In genomic region chr9:43838561-43838960, GRCm38 (mm10) we compare ENCODE assay signal across 22 mouse cellular contexts.
DNase-seq lines count a peak whose midpoint lies in the region; TF ChIP-seq lines count a peak whose summit lies in the region.
"Had no signal": no experiment of that assay in that cellular context is flagged by ENCODE, and none has a peak within 500 bp of the region (broad histone marks: within the 10 kb centered on the region; RNA-seq: fewer than 3 reads in every experiment).

No protein-coding gene starts in this region.

- H3K9ac ChIP-seq in heart, adult 2 months (ENCODE audit: low read depth, low read length), result no peak overlapping the region
- H3K9ac ChIP-seq: forebrain, postnatal 0 days; liver, postnatal 0 days; midbrain, embryonic 15.5 days; neural tube, embryonic 15.5 days had no signal

- H3K79me2 ChIP-seq in heart, adult 2 months (replicated peaks; ENCODE audit: control insufficient read depth, insufficient read depth, low read length), result no peaks in the 10 kb centered on the region

- peaks cover 1% of the 10 kb centered on the region; the same call in 1 of the 2 replicates for H3K27me3 ChIP-seq in heart, adult 2 months (ENCODE audit: control insufficient read depth, insufficient read depth, low read length)
- H3K27me3 ChIP-seq: midbrain, embryonic 15.5 days had no signal

- DNase-seq in embryo, embryonic 11 days, result peak; percentile 43
- DNase-seq in embryo, embryonic 10.5 days (ENCODE audit: low spot score), result no peak
- DNase-seq in heart, postnatal 10 days, result peak; percentile 12 to 20
- no peak for DNase-seq in heart, adult 2 months
- peak; percentile 45 for DNase-seq in forelimb bud, embryonic 11.5 days (ENCODE audit: low read depth, low spot score)
- DNase-seq in kidney, postnatal 4 days, result no peak
- no peak for DNase-seq in spleen, adult 12 weeks (ENCODE audit: low spot score)
- no peak for DNase-seq in cerebellum, postnatal 36 days
- DNase-seq: adrenal gland, postnatal 10 days; cerebellum, adult 9-10 months; forebrain, postnatal 0 days; gastrocnemius, postnatal 10 days; heart, postnatal 36 days; kidney, postnatal 36 days; layer of hippocampus, adult 9-11 months; liver; liver, postnatal 0 days; right cerebral cortex, postnatal 14 days had no signal

- H3K27ac ChIP-seq in heart, adult 2 months, result no peak overlapping the region
- H3K27ac ChIP-seq: left cerebral cortex, adult 2 months; midbrain, embryonic 15.5 days; neural tube, embryonic 15.5 days had no signal

- TF ChIP-seq EP300 in heart, adult 2 months (IDR thresholded peaks at IDR 0.05; ENCODE audit: insufficient read depth, low read depth, low read length), result no peak

- TF ChIP-seq POLR2A in heart, adult 2 months (IDR thresholded peaks at IDR 0.05; ENCODE audit: insufficient read depth, low read depth, low read length), result no peak

- no peaks in the 10 kb centered on the region for H3K4me1 ChIP-seq in heart, adult 2 months (ENCODE audit: control insufficient read depth, insufficient read depth, low read length)
- H3K4me1 ChIP-seq: megakaryocyte, embryonic 14.5 days had no signal

- intact Hi-C loops in heart, postnatal 10 days (cut with DNase I), result no loop called here
- intact Hi-C loops in heart, adult 2 months (cut with DNase I), result no loop called here

- H3K36me3 ChIP-seq in heart, adult 2 months (ENCODE audit: control insufficient read depth, insufficient read depth, low read length), result no peaks in the 10 kb centered on the region
- H3K36me3 ChIP-seq: midbrain, embryonic 15.5 days; neural tube, embryonic 15.5 days had no signal

- no peak overlapping the region for H3K4me3 ChIP-seq in heart, adult 2 months
- H3K4me3 ChIP-seq: left cerebral cortex, adult 2 months; megakaryocyte, embryonic 14.5 days; midbrain, embryonic 15.5 days; neural tube, embryonic 15.5 days had no signal

- 46% methylated on average over 2 of the region's 2 CpGs for WGBS in heart, adult 2 months

- TF ChIP-seq CTCF in heart, adult 2 months (IDR thresholded peaks at IDR 0.05), result no peak

Comparison
In these comparisons a context has a peak if more than half of its experiments do, and no peak if none do; other contexts are left out.
1. DNase-seq: peak in embryo, embryonic 11 days (single experiment), heart, postnatal 10 days (2 of 2) and forelimb bud, embryonic 11.5 days (single experiment); none in embryo, embryonic 10.5 days (single experiment), heart, adult 2 months (0 of 2), kidney, postnatal 4 days (0 of 2), spleen, adult 12 weeks (single experiment) and cerebellum, postnatal 36 days (0 of 2).